Mouse (Mus musculus) c-Kit-positive CD71-positive TER-119-positive erythroid progenitor cells, embryonic 14.5 days (primary cell): Measurements from ENCODE around the gene Rtl5.
"Not testable (repeated sequence)": the region's sequence is repeated elsewhere in the genome, so short reads cannot be mapped to it uniquely, and the experiment has no call there.

Experiments used
- DNase-seq: peaks from one replicate; pipeline ENCODE4 v3.0.0-alpha.2; 2013; ENCODE audit warnings: low spot score

Gene Rtl5

GRCm38 (mm10) chrX:102070591-102071471 is at the start of gene Rtl5:
Rtl5 (minus strand) TSS chrX:102071304.
- DNase-seq, result no peak

- peak; percentile 91 for DNase-seq
Measured at GRCm38 (mm10) chrX:102119042-102119864, 48.1 kb upstream of the Rtl5 start, which contains the start of gene Pin4. Pin4 (plus strand) TSS chrX:102119447.

- no peak for DNase-seq
Measured at GRCm38 (mm10) chrX:102115676-102116075, 44.6 kb upstream of the Rtl5 start.

DNA sequence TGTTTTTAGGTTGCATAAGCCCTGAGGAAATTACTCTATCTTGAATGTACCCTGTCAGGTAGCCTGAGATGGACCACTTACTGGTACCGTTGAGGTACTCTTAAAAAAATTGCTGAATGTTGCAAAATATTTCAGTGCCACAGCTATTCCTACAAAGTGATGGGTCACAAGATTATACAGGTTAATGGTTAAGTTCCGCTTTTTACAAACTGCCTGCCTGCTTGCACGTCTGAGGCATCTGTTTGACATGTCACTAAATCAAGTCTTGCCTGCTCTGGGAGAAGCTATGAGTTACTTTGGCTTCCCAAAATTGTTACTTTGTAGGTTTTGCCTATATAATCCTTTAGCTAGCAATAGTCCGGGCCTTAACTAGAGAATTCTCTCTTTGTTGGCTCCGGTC is 38.2 kb upstream of the Rtl5 start:
- not testable (repeated sequence) for DNase-seq

DNA sequence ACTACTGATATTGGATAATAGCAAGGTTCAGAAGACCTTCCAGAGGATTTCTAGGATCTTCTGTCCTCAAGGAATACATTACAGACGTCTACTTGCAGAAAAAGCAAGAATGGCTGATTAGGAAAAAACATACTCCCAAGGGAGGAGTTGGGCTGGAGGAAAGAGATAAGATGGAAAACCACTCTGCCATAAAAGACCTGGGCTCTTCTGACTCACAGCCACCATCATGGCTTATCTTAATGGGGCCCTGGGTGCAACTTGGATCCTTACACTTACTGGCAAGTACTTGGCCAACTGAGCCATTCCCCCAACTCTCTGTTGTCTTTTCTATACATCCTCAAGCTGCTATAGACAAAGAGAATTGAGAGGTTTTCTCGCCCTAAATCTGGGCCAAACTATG is 32.7 kb upstream of the Rtl5 start:
- DNase-seq, result peak; percentile 5

GRCm38 (mm10) chrX:102101886-102102285 is 30.8 kb upstream of the Rtl5 start:
- DNase-seq, result no peak

GRCm38 (mm10) chrX:102094381-102094904 is 23.3 kb upstream of the Rtl5 start:
- DNase-seq, result no peak

DNA sequence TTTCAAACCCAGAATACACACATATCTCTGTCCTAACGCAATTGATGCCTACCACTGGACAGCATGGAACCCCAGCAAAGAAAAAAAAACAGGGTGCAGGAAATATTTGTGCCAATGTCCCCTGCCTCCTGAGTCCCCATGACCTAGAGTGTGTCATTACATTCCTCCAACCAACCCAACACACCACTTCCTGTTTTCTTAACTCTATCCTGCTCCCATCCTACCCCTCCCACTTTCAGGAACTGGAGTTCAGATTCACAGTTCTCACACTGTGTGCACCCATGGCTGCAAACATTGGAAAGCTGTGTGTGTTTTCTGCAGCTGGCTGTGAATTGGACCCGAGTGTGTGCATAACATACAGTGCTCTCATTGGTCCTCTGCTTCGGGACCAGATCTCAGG is 19.5 kb upstream of the Rtl5 start:
- no peak for DNase-seq

DNA sequence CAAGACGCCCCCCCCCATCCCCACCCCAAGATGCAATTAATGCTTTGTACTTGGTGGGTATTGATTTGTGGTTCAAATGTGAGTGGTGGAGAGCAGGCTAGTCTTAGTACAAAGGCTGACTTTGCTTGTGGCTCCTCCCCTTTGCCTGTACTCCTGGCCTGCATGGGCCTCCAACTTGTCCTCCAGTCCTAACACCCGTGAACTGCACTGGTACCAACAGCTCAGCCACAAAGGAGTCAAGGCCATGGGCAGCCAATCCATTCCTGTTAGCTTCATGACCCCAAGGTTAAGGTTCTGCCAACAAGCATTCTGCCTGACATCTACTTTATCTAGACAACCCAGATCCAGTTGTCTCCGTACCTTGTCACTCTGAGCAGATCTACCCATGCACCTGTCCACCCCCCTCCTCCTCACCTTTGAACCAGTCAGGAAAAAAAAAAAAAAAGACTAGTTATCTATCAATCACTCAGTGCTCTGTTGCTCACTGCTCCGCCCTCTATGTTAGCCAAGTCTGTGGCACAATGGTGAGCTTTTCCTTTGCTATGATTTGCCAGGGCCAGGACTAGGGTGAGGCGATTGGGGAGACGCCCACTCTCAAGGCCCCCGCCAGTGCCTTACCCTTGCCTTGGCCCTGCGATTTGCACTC is 14.8 kb upstream of the Rtl5 start:
- DNase-seq, result no peak

GRCm38 (mm10) chrX:102082340-102082739 is 11.2 kb upstream of the Rtl5 start:
- DNase-seq, result no peak

- no peak for DNase-seq
Measured at GRCm38 (mm10) chrX:102081573-102082279, 10.6 kb upstream of the Rtl5 start.

- no peak for DNase-seq
Measured at GRCm38 (mm10) chrX:102081076-102081475, 10.0 kb upstream of the Rtl5 start.

DNA sequence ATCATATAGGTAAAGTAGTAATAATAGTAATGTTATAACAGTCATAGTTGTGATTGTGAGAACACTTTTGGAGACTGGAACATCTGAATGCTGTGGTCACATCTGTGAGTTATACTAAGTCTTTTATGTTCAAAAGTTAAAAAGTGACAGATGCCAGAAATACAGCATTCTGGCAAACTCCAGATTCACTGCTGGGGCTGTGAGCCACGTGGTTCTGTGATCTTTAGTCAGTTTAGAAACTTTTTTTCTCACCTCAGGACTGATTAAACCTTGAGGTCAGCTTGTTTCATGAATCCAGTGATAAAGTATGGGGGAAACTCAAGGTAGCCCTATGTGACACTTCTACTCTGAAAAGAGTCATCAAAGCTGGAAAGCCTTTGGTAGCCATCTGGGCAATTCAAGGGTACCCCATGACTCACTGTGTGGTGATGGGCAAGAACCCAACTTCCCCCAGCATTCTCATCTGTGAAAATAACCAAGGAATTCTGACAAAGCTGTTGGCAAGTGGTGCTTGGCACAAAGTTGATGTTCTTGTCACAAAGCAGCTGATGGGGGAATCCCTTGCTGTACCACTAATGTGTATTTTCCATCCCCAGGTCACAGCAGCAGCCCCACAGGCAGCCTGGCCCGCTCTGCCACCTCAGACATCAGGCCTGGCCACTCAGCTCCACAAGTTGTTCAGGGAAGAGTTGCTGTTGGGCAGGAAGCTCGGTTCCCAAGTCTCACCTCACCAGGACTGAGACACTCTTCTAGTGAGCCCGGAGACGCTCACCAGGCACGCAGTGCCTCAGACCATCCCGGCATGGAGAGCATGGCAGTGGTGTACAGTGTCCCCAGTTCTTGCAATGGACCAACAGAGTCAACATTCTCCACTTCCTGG is 6.0 kb upstream of the Rtl5 start:
- no peak for DNase-seq

GRCm38 (mm10) chrX:102075158-102075557 is 4.1 kb upstream of the Rtl5 start:
- no peak for DNase-seq

DNA sequence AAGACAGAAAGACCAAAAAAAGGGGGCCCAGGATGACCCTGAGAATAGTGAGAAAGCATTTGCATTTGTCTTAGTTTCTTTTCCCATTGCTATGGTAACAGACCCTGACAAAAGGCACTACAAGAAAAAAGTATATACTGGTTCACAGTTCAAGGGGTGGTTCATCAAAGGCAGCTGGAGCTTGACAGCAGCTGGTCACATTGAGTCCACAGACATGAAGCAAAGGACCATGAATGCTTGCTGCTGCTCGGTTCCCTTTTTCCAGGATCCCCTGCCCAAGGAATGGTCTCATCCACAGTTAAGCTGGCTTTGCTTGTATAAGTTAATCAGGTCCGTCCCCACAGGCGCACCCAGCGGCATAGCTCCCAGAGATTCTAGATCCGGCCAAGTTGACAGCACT is 3.3 kb upstream of the Rtl5 start:
- no peak for DNase-seq

DNA sequence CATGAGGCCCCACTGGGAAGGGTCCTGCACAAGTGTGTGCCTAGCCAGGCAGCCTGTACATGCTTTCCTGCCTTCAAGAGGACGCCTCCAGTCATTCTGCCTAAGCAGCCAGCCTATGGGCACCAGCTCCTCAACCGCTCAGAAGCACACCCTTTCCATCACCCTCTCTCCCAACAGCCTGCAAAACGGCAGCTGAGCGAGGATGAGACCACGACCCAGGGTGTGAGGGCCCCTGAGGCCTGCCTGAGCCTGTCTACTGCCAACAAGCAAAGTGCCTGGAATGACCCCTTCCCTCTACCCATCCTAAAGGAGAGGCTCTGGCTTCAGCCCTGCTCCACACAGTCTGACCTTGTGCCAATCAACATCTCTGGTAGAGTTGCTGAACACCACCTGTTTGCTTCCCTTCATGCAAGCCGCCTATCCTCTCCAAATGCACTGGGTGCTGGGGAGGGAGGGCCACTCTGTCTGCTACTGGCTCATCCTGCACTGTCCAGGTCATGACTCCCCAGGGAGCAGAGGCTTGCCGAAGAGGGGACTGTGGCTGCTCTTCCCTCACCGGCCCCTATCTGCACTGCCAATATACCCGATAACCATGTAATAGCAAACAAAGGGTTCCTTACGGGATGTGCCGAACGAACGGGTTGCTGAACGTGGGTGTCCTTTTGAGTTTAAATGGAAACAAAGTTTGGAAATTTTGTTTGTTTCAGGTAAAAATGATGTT is 2.7 kb upstream of the Rtl5 start:
- DNase-seq, result no peak

DNA sequence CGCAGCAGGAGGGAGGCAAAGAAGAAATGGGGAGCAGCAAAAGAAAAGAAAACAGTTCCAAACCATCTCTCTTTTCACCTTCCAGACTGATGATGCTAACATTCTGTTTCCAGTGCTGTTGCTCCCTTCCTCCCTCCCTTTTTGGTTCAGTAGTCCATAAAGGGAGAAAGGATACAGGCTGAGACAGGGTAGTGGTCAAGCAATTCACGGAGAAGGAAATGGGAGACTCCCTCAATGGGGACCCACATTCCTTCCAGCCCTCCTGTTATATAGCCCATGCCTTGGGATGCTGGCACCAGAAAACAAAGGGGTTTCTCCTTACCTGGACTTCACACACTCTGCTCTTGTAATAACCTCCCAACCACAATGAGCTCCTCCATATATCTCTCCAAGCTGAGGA is 413 bp upstream of the Rtl5 start:
- DNase-seq, result no peak

DNA sequence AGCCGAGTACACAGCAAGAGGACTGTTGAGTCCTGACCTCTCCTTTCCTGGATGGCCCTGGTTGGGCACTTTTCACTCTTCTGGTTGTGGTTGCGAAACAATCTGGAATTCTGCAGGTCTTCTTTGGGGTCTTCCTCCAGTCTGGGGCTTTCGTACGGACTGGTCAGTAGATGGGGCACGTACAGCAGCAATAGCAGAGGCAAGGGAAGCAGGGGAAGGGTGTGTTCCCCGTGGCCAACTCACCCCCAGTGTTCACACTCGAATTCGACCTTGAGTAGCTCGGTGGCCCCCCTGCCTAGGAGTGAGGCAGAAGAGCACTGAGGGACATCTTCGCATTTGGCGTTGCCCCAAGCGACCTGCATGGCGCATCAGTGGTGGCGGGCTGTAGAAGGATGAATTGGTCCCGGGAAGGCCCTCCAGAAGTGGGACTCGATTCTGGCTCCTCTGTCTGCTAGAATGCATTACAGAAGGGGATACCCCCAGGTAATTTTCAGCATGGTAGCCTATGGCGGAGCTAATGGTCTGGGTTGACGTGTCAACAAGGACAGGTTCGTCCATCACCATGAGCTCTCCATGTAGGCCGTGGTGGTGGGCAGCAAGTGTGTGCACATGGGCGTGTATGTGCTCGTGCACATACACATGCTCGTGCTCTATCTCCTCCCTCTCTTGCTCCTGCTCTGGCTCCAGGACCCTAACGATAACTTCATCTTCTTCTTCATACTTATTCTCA is 2.1 kb downstream of the Rtl5 start:
- no peak for DNase-seq

DNA sequence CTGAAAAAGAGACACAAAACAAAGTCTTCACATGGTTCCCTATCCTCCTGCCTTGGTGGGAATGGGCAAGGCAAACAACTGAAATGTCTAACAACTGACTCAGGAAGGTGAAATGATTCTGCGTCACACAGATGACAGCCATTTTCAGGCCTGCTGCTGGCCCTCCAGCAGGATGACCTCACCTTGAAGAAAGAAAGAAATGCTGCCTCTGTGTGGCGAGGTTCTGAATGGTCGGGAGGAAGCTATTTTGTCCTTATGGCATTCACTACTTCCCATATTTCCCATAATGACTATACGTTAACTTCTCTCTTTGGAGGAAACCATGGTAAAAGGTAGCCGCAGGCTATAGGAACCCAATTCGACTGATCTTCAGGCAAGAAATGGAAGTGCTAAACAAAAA is 4.0 kb downstream of the Rtl5 start:
- no peak for DNase-seq
